In the genomic region with DNA sequence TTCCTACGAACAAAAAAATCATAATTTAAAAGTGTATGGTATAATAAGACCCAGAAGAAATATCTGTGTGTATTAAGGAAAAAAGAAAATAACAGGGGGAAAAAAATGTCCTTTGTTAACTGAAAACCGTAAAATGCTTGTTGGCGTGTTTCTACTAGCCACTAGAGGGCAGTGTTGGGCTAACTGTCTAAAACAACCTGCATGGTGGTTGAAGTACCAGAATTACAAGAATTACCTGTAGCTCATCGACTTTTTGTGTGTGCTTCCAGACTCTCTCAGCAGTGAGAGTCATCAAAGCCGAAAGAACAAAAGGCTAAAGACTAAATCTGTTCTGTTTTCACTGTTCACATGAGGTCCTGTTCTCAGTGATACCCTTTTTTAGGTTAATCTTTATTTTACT, we compare ENCODE assay signal across 9 mouse cellular contexts. TPM values are rescaled to one million over a fixed set of nuclear protein-coding genes. Genes with fewer than 3 reads are reported as not detected.
DNase-seq lines count a peak whose midpoint lies in the region; ATAC-seq and TF ChIP-seq lines count a peak whose summit lies in the region.
"Had no signal": no experiment of that assay in that cellular context is flagged by ENCODE, and none has a peak within 500 bp of the region (broad histone marks: within the 10 kb centered on the region; RNA-seq: fewer than 3 reads in every experiment).

No protein-coding gene starts in this region.

- no peaks in the 10 kb centered on the region for H3K36me3 ChIP-seq in forebrain, embryonic 10.5 days (replicated peaks)
- no peaks in the 10 kb centered on the region for H3K36me3 ChIP-seq in forebrain, embryonic 16.5 days (ENCODE audit: control insufficient read depth, insufficient read depth)
- no peaks in the 10 kb centered on the region for H3K36me3 ChIP-seq in spleen, adult 2 months (ENCODE audit: control insufficient read depth, insufficient read depth, low read length)
- H3K36me3 ChIP-seq in hindbrain, embryonic 16.5 days (ENCODE audit: control insufficient read depth, insufficient read depth, low read length), result no peaks in the 10 kb centered on the region
- H3K36me3 ChIP-seq: limb, embryonic 13.5 days had no signal

- no peaks in the 10 kb centered on the region for H3K4me1 ChIP-seq in forebrain, embryonic 10.5 days
- H3K4me1 ChIP-seq in forebrain, embryonic 16.5 days (replicated peaks; ENCODE audit: control insufficient read depth, insufficient read depth, low read length), result no peaks in the 10 kb centered on the region
- H3K4me1 ChIP-seq in spleen, adult 2 months (ENCODE audit: control insufficient read depth, insufficient read depth, insufficient read length), result no peaks in the 10 kb centered on the region
- H3K4me1 ChIP-seq in cortical plate, adult 2 months (ENCODE audit: control insufficient read depth, insufficient read depth, low read length), result no peaks in the 10 kb centered on the region
- H3K4me1 ChIP-seq in hindbrain, embryonic 16.5 days (ENCODE audit: control insufficient read depth, insufficient read depth, low read depth, low read length), result no peaks in the 10 kb centered on the region
- H3K4me1 ChIP-seq: limb, embryonic 13.5 days had no signal

- no peaks in the 10 kb centered on the region for H3K9me3 ChIP-seq in forebrain, embryonic 10.5 days
- no peaks in the 10 kb centered on the region for H3K9me3 ChIP-seq in forebrain, embryonic 16.5 days (ENCODE audit: control insufficient read depth, low read length)
- H3K9me3 ChIP-seq in hindbrain, embryonic 16.5 days (ENCODE audit: control insufficient read depth, low read length), result no peaks in the 10 kb centered on the region
- H3K9me3 ChIP-seq: limb, embryonic 13.5 days had no signal

- no peak overlapping the region for H3K4me3 ChIP-seq in forebrain, embryonic 10.5 days
- H3K4me3 ChIP-seq in forebrain, embryonic 16.5 days (replicated peaks; ENCODE audit: low read length), result no peak overlapping the region
- H3K4me3 ChIP-seq in spleen, adult 2 months (ENCODE audit: extremely low read depth, insufficient read depth, insufficient read length), result no peak overlapping the region
- no peak overlapping the region for H3K4me3 ChIP-seq in cortical plate, adult 2 months (ENCODE audit: insufficient read depth, low read length)
- H3K4me3 ChIP-seq in hindbrain, embryonic 16.5 days (ENCODE audit: low read length), result no peak overlapping the region
- H3K4me3 ChIP-seq: limb, embryonic 13.5 days had no signal

- no peaks in the 10 kb centered on the region for H3K27me3 ChIP-seq in forebrain, embryonic 10.5 days (ENCODE audit: poor library complexity, severe bottlenecking)
- no peaks in the 10 kb centered on the region for H3K27me3 ChIP-seq in forebrain, embryonic 16.5 days (replicated peaks; ENCODE audit: control insufficient read depth, insufficient read depth, low read length)
- H3K27me3 ChIP-seq in spleen, adult 2 months (ENCODE audit: control insufficient read depth, insufficient read depth, low read length), result no peaks in the 10 kb centered on the region
- H3K27me3 ChIP-seq in hindbrain, embryonic 16.5 days (replicated peaks; ENCODE audit: control insufficient read depth, insufficient read depth, low read length), result no peaks in the 10 kb centered on the region
- H3K27me3 ChIP-seq: limb, embryonic 13.5 days had no signal

- no peak for ATAC-seq in forebrain, embryonic 16.5 days
- peak; percentile 50; the same call in 1 of the 2 replicates for ATAC-seq in hindbrain, embryonic 16.5 days

- H3K4me2 ChIP-seq in forebrain, embryonic 16.5 days (ENCODE audit: low read length), result no peak overlapping the region
- no peak overlapping the region for H3K4me2 ChIP-seq in hindbrain, embryonic 16.5 days (ENCODE audit: low read length)
- H3K4me2 ChIP-seq: limb, embryonic 13.5 days had no signal

- peak; percentile 24 for DNase-seq in forebrain, embryonic 10.5 days (ENCODE audit: extremely low spot score, low spot score)
- peak; percentile 27 to 30 for DNase-seq in spleen, adult 2 months (ENCODE audit: low read depth in 1 of 2, low spot score in 2 of 2)
- no peak for DNase-seq in spleen, adult 12 weeks (ENCODE audit: low spot score)
- DNase-seq in mesoderm, embryonic 11.5 days (ENCODE audit: low read depth, low spot score), result peak; percentile 74
- no peak for DNase-seq in testis, postnatal 14 days (ENCODE audit: low spot score)

- no peak overlapping the region for H3K27ac ChIP-seq in forebrain, embryonic 10.5 days
- no peak overlapping the region for H3K27ac ChIP-seq in forebrain, embryonic 16.5 days (ENCODE audit: low read length)
- no peak overlapping the region for H3K27ac ChIP-seq in spleen, adult 2 months (ENCODE audit: insufficient read depth, low read length)
- no peak overlapping the region for H3K27ac ChIP-seq in cortical plate, adult 2 months (ENCODE audit: insufficient read depth, low read length)
- H3K27ac ChIP-seq in hindbrain, embryonic 16.5 days (ENCODE audit: low read depth, low read length), result no peak overlapping the region
- H3K27ac ChIP-seq: limb, embryonic 13.5 days had no signal

- TF ChIP-seq CTCF in spleen, adult 2 months (IDR thresholded peaks at IDR 0.05; ENCODE audit: extremely low read depth, insufficient read depth, insufficient read length, insufficient replicate concordance), result peak; percentile 37; the same call in 1 of the 2 replicates
- TF ChIP-seq CTCF in cortical plate, adult 2 months (IDR thresholded peaks at IDR 0.05; ENCODE audit: extremely low read depth, insufficient read depth, low read length), result peak; percentile 60

- H3K9ac ChIP-seq in forebrain, embryonic 16.5 days (replicated peaks; ENCODE audit: low read depth, low read length), result no peak overlapping the region
- H3K9ac ChIP-seq in hindbrain, embryonic 16.5 days (ENCODE audit: low read depth, low read length), result no peak overlapping the region
- H3K9ac ChIP-seq: limb, embryonic 13.5 days had no signal

- TF ChIP-seq POLR2A in spleen, adult 2 months (IDR thresholded peaks at IDR 0.05; ENCODE audit: low read depth, low read length), result no peak
- TF ChIP-seq POLR2A in cortical plate, adult 2 months (IDR thresholded peaks at IDR 0.05; ENCODE audit: extremely low read depth, insufficient read depth, low read length), result no peak

- 31% methylated on average over 5 of the region's 5 CpGs for WGBS in forebrain, embryonic 10.5 days
- 22% methylated on average over 5 of the region's 5 CpGs for WGBS in forebrain, embryonic 16.5 days
- 10% methylated on average over 5 of the region's 5 CpGs for WGBS in spleen, adult 2 months
- 29% methylated on average over 5 of the region's 5 CpGs for WGBS in hindbrain, embryonic 16.5 days

RNA-seq across cellular contexts. Expression of a gene that starts 20.6 kb away (rescaled TPM):
- polyA plus RNA-seq in forebrain, embryonic 10.5 days (2016; fragmentation: Nextera tagmentation; extraction: Ambion mirVana), result 35.9 and 41.4 TPM in 2 replicates
- polyA plus RNA-seq in forebrain, embryonic 16.5 days (2015; fragmentation: Nextera tagmentation; extraction: Ambion mirVana), result 36.1 and 39.2 TPM in 2 replicates
- 21.3 and 38.9 TPM in 2 replicates for polyA plus RNA-seq in spleen, adult 2 months (2012; rRNA removed)
- 33.7 and 37.5 TPM in 2 replicates for polyA plus RNA-seq in cortical plate, adult 2 months (2012; rRNA removed)
- polyA plus RNA-seq in hindbrain, embryonic 16.5 days (2015; fragmentation: Nextera tagmentation; extraction: Ambion mirVana), result 41.7 and 45.9 TPM in 2 replicates

Comparison
In these comparisons a context has a peak if more than half of its experiments do, and no peak if none do; other contexts are left out.
1. DNase-seq: peak in forebrain, embryonic 10.5 days (single experiment), spleen, adult 2 months (2 of 2) and mesoderm, embryonic 11.5 days (single experiment); none in spleen, adult 12 weeks (single experiment) and testis, postnatal 14 days (single experiment).